Mouse (Mus musculus) liver, embryonic 14.5 days (tissue): ENCODE measurements around the gene Ints6.

Source experiments
- CTCF ChIP-seq: IDR thresholded peaks from 2 replicates; pipeline ENCODE4 v1.5.1; 2016; ENCODE audit warnings: antibody characterized with exemption, low read depth, control low read depth
- EP300 ChIP-seq: IDR thresholded peaks from 2 replicates; pipeline ENCODE4 v1.6.1; 2016; ENCODE audit warnings: antibody characterized with exemption, low read depth

GRCm38 (mm10) chr14:62808661-62809523 lies 47.9 kb upstream of the Ints6 start:
- TF ChIP-seq CTCF (no peak), EP300 (no peak)
